Mouse (Mus musculus): ENCODE results near the gene Metap1d.

The Metap1d gene

DNA sequence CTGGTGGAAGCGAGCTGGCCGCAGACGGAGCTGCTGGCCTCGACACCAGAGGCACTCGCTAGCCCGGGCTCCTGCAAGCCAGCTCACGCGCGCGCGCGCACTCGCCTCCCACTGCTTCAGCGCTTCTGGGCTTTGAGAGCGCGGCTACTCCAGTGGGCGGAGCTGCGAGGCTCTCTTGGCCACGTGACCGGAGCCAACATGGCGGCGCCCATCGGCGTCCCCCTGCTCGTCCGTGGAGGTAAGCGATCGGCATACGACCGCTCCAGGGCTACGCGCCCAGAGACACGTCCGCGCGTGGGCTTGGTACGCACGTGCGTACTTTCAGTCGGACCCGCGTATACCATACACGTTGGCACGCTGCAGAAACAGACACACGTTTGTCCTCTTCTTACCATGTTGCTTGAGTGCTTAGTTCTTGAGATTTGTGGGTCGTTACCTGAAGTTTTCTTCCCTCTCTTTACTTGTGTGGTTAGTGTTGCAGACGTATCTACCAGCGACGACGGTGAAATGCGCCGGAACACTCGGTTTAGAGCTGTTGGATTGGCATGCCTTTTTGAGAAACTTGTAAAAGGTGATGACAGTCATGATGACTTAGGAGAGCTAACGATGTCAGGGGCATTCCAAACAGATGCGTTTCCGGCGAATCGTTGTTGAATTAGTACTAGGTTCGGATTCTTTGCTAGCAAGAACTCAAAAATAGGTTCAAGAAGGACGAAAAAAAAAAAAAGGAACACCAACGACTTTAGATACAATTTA is at the start of gene Metap1d:
Metap1d (plus strand) TSS at position 116 of the 756 bp plus-strand sequence.
- peak; percentile 97 for DNase-seq (ENCODE audit: inconsistent ontology term)

DNA sequence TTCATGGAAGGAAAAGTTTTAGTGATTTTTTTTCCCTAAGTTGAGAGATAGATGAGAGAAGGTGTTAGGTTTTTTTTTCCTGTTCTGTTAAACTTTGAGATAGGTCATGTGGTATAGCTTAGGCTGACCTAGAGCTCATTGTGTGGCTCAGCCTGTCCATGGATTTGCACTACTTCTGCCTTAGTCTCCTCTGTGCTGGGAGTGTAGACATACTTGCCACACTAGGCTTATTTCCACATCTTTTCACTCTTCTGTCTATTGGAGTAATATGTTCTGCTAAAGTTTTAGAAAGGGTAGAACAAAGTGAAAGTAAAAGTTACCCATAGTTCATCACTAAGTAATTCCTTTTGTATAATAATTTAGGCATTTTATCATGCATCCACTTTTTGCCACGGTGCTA is 47.5 kb upstream of the Metap1d start:
- DNase-seq (ENCODE audit: inconsistent ontology term) = no peak

DNA sequence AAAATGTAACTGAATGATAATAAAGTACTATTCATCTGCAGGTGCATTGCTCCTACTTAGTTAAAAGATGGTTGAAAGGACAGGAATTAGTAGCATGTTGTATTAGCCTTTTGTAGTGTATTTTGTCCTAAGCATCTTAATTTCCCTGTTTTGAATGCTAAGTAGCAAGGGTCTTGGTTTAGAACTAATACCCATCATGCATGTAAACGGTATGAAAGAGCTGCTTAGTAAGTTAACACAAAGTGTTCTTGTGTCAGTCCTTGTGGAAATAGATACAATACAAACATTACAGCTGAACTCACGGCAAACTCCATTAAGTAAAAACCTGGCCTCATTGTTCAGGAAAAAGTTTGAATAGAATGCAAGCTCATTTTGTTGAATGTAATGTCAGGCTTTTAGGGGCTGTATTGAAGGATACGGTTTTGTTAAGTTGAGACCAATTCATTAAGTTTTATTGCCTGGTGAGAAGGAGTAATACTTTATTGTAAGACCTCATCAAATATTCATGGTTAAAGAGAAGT is 34.3 kb upstream of the Metap1d start:
- DNase-seq (ENCODE audit: inconsistent ontology term) = no peak

DNA sequence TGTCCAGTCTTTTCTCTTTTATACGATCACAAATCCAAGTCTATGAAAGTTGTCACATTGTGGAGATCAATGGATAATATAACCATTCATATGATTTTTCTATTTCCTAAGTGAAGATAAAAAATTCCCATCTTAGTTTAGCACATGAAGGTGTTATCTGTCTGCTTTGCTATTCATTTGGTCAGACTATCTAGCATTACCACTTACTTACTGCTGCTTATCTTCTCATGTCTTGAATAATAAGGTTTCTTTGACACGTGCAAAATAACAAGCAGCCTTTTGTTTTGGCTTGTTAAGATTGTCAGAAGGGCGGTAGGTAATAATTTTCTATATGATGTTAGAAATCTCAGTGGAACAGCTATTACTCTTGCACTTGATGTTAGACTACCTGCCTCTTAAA is 33.7 kb upstream of the Metap1d start:
- no peak for DNase-seq (ENCODE audit: inconsistent ontology term)

DNA sequence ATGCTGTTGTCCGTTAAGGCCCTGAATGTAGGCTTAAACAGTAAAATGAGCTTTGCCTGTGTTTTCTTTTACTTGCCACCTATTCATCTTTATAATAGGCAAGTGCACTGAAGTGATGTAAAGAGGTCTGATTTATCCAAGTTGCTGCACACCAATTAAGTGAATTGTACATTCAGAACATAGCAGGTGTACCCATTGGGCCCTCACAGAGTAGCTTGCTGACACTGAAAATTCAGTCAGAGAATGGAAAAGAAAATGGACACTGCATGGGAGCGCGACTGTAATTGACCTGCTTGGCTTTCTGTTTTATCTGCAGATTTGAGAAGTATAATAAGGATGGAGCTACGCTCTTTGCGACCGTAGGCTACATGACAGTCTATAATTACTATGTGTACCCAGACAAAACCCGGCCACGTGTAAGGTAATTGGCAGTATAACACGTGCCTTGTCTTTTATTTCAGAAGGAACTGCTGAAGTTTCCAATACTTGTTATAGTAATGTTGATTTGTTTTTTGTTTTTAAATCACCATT is 32.1 kb upstream of the Metap1d start:
- DNase-seq (ENCODE audit: inconsistent ontology term) = no peak

DNA sequence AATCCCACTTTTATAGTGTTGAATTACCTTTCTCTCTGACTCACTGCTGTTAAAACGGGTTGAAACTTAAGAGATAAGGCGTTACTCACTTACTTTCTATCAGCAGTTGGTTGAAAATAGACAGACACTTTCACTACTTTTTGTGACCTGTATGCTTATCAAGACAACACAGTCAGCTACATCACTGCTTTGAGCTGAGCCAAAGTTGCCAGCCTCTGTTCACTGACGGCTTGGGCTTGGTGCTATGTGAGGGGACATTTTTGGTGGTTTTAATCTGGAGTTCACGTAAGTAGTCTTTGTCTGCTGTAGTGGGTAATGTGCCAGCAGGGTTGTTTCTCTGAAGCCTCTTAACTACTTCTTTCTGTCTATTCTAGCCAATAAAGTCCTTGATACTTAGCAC is 28.5 kb upstream of the Metap1d start:
- DNase-seq (ENCODE audit: inconsistent ontology term) = peak; percentile 3

DNA sequence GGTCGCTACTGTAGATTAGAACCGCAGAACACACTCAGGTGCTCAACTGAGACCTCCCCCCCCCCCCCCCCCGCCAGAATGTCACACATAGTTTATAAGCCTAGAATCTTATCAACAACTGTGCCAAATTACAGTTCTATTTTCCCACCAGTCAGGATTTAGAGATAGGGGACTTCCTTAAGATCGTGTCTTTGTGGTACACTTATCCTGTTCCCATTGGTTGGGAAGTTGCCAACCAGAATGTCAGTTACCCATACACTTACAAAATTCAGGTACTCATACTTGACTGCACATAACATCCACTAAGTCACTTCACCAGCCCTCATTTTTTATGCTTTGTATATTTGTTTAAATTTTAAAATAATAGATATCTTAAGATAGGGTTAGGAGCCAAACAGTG is 17.6 kb upstream of the Metap1d start:
- no peak for DNase-seq (ENCODE audit: inconsistent ontology term)

DNA sequence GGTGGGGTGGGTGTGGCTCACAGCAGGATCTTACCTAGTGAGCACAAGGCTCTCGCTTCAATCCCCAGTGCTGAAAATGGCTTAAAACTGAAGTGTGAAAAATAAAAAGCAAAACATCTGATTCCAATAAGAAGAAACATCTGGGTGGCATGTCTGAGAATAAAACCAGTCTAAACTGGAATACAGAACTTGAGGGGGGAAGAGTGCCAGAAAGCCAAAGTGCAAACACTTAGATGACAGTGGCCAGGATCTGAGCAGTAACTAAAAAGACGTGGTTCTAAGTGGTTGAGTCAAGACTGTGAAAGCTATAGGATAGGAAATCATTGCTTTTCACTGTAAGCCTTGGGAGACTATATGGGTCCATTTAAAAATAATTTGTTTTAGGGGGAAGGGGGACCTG is 9.7 kb upstream of the Metap1d start:
- DNase-seq (ENCODE audit: inconsistent ontology term) = no peak

DNA sequence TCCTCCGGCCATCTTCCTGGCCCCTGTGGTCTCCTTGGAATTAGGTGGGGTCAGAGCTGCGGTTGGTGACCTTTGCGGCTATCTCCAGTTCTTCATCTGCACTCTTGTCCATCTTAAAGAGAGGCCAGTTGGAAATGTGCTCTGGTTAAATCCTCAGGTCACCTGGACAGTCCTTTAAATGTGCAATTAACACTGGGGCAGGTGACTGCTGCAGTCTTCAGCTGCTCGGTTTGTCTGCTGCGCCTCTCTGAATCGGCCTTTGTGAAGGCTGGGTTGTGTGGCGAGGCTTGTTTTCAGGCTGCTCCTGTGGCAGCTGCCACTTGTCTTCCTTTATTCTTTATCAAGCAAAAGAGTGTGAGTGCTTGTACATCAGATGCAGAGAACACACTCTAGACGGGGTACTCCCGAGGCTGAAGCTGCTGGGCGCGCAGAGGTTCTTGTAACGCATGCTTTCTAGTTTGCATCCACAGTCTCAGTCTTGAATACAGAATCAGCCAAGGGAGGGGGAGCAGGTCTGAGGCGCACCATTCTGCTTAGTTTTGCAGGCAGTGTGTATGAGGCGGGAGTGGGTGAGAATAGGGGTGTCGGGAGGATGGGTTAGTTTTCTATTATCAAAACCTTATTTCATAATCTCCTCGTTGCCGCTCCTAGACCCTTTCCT is 7.4 kb upstream of the Metap1d start:
- no peak for DNase-seq (ENCODE audit: inconsistent ontology term)

DNA sequence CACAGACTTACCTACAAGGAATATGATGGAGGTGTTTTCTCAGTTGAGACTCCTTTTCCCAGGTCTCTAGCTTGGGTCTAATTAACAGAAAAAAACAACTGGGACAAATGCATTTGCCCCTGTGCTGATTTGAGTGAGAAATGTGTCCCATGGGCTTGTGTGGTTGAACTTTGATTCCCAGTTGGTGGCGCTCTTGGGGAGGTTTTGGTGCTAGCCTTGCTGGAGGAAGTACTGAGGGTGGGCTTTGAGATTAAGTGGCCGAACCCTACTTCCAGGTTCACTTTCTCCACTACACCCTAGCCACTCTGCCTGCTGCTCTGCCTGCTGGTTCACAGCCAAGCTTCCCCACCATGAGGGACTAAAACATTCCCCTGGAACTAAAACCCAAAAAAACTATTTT is 3.5 kb upstream of the Metap1d start:
- DNase-seq (ENCODE audit: inconsistent ontology term) = no peak

DNA sequence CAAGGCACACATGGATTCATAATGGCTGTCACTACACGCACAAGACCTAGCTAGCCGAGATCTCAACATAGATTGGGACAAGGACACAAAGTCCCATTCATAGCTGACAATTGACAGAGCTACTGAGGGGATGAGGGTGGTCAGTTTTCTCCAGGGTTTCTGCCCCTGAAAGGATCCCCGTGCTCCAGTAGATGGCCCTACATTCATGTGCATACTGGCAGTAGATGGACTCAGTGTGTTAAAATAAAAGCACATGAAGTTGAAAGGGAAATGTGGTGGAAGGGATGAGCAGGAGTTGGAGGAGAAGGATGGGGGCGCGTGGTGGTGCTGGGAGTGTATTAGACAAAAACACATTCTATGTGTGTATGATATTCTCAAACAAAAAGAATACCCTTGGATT is 1.3 kb upstream of the Metap1d start:
- DNase-seq (ENCODE audit: inconsistent ontology term) = no peak

DNA sequence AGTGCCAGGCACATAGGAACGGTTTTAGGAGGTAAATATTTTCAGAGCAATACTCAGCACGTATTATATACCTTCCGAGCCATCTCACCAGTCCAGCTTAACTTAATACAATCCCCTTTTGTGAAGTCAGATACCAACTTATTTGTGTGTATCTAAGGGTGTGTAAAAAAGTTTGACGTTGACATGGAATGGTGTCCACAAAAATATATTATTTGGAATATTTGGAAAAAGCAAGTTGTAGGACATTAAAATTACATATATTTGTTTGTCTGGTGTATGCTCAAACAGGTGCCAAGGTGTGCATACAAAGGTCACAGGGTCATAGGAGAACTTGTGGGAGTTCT is 813 bp downstream of the Metap1d start:
- no peak for DNase-seq (ENCODE audit: inconsistent ontology term)

DNA sequence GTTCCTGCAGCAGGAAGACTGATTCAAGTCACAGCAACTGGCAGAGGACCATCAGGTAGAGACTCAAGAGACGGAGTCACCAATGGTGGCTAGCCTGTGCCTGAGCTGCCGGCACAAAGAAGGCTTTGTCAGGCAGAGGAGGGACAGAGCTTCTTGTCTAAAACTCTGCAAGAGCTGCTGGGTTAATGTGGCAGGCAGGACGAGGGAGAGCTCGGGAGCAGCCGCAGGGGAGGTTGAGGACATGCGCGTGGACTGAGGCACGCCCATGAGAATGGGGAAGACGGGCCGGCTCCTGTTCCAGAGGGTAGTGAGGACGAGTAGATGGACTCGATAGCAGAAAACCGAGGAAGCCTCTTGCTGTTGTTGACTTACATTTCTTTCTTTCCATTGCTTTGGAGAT is 5.5 kb downstream of the Metap1d start:
- DNase-seq (ENCODE audit: inconsistent ontology term) = no peak

DNA sequence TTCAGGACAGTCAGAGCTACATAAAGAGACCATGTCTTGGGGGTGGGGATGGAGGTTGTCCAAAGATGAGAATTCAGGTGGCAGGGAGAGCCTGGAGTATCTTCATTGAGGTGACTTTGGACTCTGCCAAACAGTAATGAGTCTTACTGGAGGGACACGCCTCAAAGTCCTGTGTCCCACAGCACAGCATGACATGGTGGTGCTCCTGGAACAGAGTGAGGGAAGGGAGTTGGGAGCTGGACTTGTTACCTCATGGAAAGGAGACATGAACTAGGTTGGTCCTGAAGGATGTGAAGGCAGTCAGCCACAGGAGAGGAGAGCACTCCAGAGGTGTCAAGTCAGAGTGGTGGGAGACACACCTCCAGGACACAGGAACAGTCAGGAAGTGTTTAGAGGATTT is 6.6 kb downstream of the Metap1d start:
- DNase-seq (ENCODE audit: inconsistent ontology term) = no peak

DNA sequence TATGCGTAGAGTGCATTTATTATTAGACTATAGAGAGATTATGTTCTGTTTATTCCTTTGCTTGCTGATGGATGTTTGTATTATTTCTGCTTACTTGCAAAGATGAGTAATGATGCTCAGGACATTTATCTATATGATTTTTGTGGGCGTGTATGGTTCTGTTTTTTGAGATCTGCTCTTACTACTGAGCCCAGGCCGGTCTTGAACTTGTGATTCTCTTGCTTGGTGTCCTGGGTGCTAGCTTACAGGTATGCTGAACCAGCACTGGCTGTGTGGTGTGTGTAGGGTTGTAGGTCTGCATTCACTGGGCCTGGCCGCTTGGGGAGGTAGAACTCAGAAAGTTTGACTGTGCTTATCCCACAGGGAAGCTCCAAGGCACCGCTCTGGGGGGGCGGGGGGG is 8.1 kb downstream of the Metap1d start:
- DNase-seq (ENCODE audit: inconsistent ontology term) = no peak

DNA sequence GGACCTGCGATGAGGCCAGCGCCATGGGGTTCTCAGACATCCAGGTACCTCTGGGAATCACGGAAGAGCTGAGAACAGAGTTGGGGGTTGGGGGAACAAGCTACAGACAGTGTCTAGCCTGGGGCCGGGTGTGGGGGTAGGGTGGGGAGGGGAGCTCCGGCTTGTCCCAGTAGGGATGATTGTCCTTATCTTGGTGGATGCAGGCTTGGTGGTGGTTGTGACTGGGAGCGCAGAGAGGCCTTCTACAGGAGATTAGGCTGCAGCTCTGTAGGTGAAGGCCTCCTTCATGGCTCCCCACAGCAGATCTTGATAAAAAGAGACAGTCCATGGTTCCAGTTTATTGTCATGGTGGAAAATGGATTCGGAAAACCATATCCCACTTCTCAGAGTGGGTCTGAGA is 8.5 kb downstream of the Metap1d start:
- DNase-seq (ENCODE audit: inconsistent ontology term) = no peak

DNA sequence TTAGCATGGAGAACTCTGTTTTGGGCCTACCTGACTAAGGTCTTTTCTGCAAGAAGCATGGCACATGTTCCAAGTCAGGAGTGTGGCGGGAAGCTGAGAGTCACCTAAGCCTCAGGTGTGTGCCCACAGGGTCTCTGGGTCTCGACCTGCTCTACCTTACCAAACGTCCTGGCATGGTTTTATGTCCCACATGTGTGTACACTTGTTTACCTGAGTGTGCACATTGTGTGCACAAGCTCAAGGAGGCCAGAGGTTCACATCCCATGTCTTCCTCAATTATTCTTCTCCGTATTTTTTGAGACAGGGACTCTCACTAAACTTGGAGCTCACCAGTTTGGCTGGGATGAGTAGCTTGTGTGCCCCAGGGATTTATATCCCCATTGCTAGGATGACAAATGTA is 9.0 kb downstream of the Metap1d start:
- DNase-seq (ENCODE audit: inconsistent ontology term) = no peak

DNA sequence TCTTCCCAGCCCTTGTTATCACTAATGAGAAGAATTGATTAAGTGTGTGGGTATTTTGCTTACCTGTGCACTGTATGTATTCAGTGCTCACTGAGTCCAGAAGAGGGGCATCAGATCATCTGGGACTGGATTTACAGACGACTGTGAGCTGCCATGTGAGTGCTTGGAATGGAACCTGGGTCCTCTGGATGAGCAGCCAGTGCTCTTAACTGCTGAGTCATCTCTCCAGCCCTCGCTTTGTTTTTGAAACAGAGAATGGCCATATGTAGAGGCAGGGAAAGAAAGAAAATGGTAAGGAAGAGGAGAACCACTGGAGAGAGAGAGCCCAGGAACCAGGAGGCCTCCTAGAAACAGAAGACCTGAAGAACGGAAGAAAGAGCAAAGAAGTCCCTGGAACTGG is 9.5 kb downstream of the Metap1d start:
- no peak for DNase-seq (ENCODE audit: inconsistent ontology term)

DNA sequence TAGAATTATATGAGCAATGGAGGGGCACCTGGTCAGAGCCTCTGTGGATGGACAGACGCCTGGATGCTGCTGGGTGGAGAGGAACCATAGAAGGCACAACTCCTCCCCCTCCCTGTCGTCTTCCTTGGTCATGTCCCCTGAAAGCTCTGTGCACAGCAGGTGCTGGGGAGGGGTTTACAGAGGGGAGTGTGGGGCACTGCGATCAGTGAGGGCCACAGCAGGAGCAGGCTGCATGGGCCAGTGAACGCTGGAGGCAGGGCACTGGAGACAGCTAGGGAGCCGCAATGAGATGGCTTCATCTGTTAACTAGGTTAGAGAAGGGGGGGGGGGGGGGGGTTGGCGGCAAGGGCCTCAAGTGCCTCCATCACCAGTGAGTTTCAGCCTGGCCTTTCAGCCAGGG is 13.0 kb downstream of the Metap1d start:
- DNase-seq (ENCODE audit: inconsistent ontology term) = no peak

DNA sequence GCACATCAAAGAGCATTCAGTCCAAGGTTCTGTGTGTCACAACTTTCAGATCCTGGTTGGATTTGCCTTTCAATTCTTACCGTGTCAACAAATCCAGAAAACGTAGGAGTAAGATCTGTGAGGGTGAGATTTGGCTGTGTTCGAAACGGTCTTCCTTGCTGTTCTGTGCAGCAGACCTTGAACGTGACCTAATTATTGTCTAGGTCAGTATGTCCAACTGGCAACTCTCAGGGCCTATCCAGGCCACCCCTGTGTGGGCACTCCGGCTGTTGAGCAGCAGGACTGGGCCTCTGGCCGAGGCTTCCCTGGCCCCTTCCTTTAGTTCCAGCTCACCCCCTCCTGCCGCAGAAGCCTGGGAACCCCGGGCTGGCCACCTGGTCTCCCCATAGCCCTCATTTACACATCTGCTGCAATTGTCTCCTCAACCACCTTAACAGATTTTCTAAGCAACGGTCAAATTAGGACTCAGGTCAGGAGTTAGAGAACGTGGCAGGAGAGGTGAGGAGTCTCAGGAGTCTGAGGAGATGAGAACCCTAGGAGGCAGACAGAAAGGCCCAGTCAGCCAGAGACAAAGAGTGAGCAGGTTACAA is 13.9 kb downstream of the Metap1d start:
- DNase-seq (ENCODE audit: inconsistent ontology term) = peak; percentile 48

DNA sequence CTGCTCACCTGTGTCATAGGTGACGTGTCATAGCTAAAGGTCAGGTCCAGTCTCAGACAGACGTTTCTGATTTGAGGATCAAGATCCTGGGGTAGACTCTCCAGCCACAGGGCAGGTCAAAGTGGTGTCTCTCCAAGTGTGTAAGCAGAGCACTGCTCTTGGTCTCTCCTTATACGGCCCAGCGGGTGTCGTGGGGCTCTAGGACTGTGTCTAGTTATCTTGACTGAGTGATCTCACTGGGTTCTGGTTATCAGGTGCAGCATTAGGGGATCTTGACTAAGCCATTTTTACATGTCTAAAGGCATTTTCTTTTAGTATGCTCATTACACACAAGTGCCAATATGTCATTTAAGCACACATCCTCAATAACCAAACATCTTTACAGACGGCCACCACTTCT is 18.0 kb downstream of the Metap1d start:
- no peak for DNase-seq (ENCODE audit: inconsistent ontology term)

DNA sequence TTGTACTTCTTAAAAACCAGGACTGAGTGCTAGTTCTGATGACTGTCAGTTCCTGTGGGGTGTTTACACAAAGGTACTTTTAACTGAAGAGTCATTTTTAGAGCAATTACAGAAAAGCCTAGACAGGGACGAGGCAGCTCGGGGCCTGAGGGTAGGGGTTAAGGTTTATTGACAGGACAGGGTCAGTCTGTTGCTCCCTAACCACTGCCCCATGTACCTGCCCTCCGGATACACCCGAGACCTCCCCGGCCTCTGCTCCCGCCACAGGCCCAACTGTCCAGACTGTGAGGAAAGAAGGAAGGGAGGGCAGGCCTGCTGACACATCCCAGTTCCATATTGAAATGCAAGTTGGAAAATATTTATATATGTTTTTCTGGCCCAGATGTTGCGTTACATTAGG is 20.8 kb downstream of the Metap1d start:
- DNase-seq (ENCODE audit: inconsistent ontology term) = no peak

DNA sequence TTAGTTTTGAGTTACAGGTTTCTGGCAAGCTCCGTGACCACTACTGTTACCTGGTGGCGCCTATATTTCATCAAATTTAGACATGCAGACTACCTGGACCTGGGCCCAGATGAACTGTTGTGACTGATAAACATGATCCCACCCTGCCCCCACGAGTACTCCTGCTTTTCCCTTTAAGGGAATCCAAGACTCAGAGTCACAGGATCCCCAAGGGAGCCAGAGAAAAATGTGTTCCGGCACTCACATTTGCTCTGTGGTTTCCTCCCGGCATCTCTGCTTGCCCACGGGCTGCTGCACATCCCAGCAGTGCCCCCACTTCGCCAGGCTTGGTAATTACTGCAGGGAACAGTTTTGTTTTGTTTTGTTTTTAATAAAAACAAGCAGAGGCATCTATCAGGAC is 21.3 kb downstream of the Metap1d start:
- peak; percentile 30 for DNase-seq (ENCODE audit: inconsistent ontology term)
